Mouse (Mus musculus): ENCODE results near the gene Cyp2s1. TPM values are rescaled to one million over a fixed set of nuclear protein-coding genes. Genes with fewer than 3 reads are reported as not detected.
A peak's percentile ranks its signal among the peaks of the same experiment; 100 is the strongest.

Gene Cyp2s1
- polyA plus RNA-seq, 1 experiment: 5.2 TPM

- Histone ChIP-seq H3K4me1 (replicated peaks; ENCODE audit: control insufficient read depth, insufficient read depth, low read length) (peaks cover 9% of the 10 kb centered on the region), H3K36me3 (ENCODE audit: control insufficient read depth, insufficient read depth, low read length) (no peaks in the 10 kb centered on the region), H3K27me3 (ENCODE audit: control insufficient read depth, insufficient read depth, low read length) (no peaks in the 10 kb centered on the region), H3K27ac (ENCODE audit: control insufficient read depth, insufficient read depth, low read length) (peak overlapping the region; percentile 63), H3K4me3 (ENCODE audit: control insufficient read depth, insufficient read depth, low read length) (no peak overlapping the region)
- 36% methylated on average over 10 of the region's 10 CpGs for WGBS
- DNase-seq: peak; percentile 40
- TF ChIP-seq CTCF (IDR thresholded peaks at IDR 0.05; ENCODE audit: borderline replicate concordance, control insufficient read depth, extremely low read depth, insufficient read depth, low read length, poor library complexity) (no peak), POLR2A (IDR thresholded peaks at IDR 0.05; ENCODE audit: control insufficient read depth, extremely low read depth, insufficient read depth, low read length, poor library complexity) (no peak)
Observed at GRCm38 (mm10) chr7:25835188-25835891, 18.6 kb upstream of the Cyp2s1 start.

GRCm38 (mm10) chr7:25831557-25832530 lies 15.1 kb upstream of the Cyp2s1 start:
- 89% methylated on average over 10 of the region's 10 CpGs for WGBS
- H3K36me3 ChIP-seq (ENCODE audit: control insufficient read depth, insufficient read depth, low read length): no peaks in the 10 kb centered on the region
- no peak for TF ChIP-seq CTCF (IDR thresholded peaks at IDR 0.05; ENCODE audit: borderline replicate concordance, control insufficient read depth, extremely low read depth, insufficient read depth, low read length, poor library complexity)
- TF ChIP-seq POLR2A (IDR thresholded peaks at IDR 0.05; ENCODE audit: control insufficient read depth, extremely low read depth, insufficient read depth, low read length, poor library complexity): no peak
- no peak overlapping the region for H3K27ac ChIP-seq (ENCODE audit: control insufficient read depth, insufficient read depth, low read length)
- H3K27me3 ChIP-seq (ENCODE audit: control insufficient read depth, insufficient read depth, low read length): no peaks in the 10 kb centered on the region
- no peak for DNase-seq
- no peak overlapping the region for H3K4me3 ChIP-seq (ENCODE audit: control insufficient read depth, insufficient read depth, low read length)
- peaks cover 10% of the 10 kb centered on the region for H3K4me1 ChIP-seq (replicated peaks; ENCODE audit: control insufficient read depth, insufficient read depth, low read length)

- no peak for DNase-seq
- Histone ChIP-seq H3K4me1 (replicated peaks; ENCODE audit: control insufficient read depth, insufficient read depth, low read length) (peaks cover 7% of the 10 kb centered on the region), H3K36me3 (ENCODE audit: control insufficient read depth, insufficient read depth, low read length) (no peaks in the 10 kb centered on the region), H3K4me3 (ENCODE audit: control insufficient read depth, insufficient read depth, low read length) (no peak overlapping the region), H3K27me3 (ENCODE audit: control insufficient read depth, insufficient read depth, low read length) (no peaks in the 10 kb centered on the region), H3K27ac (ENCODE audit: control insufficient read depth, insufficient read depth, low read length) (no peak overlapping the region)
- WGBS: 73% methylated on average over 2 of the region's 2 CpGs
- TF ChIP-seq POLR2A (IDR thresholded peaks at IDR 0.05; ENCODE audit: control insufficient read depth, extremely low read depth, insufficient read depth, low read length, poor library complexity) (no peak), CTCF (IDR thresholded peaks at IDR 0.05; ENCODE audit: borderline replicate concordance, control insufficient read depth, extremely low read depth, insufficient read depth, low read length, poor library complexity) (no peak)
Observed at GRCm38 (mm10) chr7:25830251-25830650, 13.5 kb upstream of the Cyp2s1 start.

GRCm38 (mm10) chr7:25827199-25827598 lies 10.5 kb upstream of the Cyp2s1 start:
- 7% methylated on average over 3 of the region's 3 CpGs for WGBS
- H3K4me1 ChIP-seq (replicated peaks; ENCODE audit: control insufficient read depth, insufficient read depth, low read length): peaks cover 3% of the 10 kb centered on the region
- DNase-seq: peak; percentile 37
- no peak overlapping the region for H3K4me3 ChIP-seq (ENCODE audit: control insufficient read depth, insufficient read depth, low read length)
- TF ChIP-seq CTCF (IDR thresholded peaks at IDR 0.05; ENCODE audit: borderline replicate concordance, control insufficient read depth, extremely low read depth, insufficient read depth, low read length, poor library complexity): no peak
- TF ChIP-seq POLR2A (IDR thresholded peaks at IDR 0.05; ENCODE audit: control insufficient read depth, extremely low read depth, insufficient read depth, low read length, poor library complexity): no peak
- H3K36me3 ChIP-seq (ENCODE audit: control insufficient read depth, insufficient read depth, low read length): no peaks in the 10 kb centered on the region
- H3K27ac ChIP-seq (ENCODE audit: control insufficient read depth, insufficient read depth, low read length): no peak overlapping the region; the same call in 1 of the 2 replicates
- no peaks in the 10 kb centered on the region for H3K27me3 ChIP-seq (ENCODE audit: control insufficient read depth, insufficient read depth, low read length)

GRCm38 (mm10) chr7:25826029-25826428 lies 9.3 kb upstream of the Cyp2s1 start:
- 31% methylated on average over 6 of the region's 6 CpGs for WGBS
- Histone ChIP-seq H3K4me3 (ENCODE audit: control insufficient read depth, insufficient read depth, low read length) (no peak overlapping the region), H3K27ac (ENCODE audit: control insufficient read depth, insufficient read depth, low read length) (no peak overlapping the region), H3K4me1 (replicated peaks; ENCODE audit: control insufficient read depth, insufficient read depth, low read length) (peaks cover 3% of the 10 kb centered on the region), H3K36me3 (ENCODE audit: control insufficient read depth, insufficient read depth, low read length) (no peaks in the 10 kb centered on the region), H3K27me3 (ENCODE audit: control insufficient read depth, insufficient read depth, low read length) (no peaks in the 10 kb centered on the region)
- DNase-seq: no peak
- TF ChIP-seq CTCF (IDR thresholded peaks at IDR 0.05; ENCODE audit: borderline replicate concordance, control insufficient read depth, extremely low read depth, insufficient read depth, low read length, poor library complexity) (no peak), POLR2A (IDR thresholded peaks at IDR 0.05; ENCODE audit: control insufficient read depth, extremely low read depth, insufficient read depth, low read length, poor library complexity) (no peak)

GRCm38 (mm10) chr7:25825043-25825442 lies 8.3 kb upstream of the Cyp2s1 start:
- Histone ChIP-seq H3K4me3 (ENCODE audit: control insufficient read depth, insufficient read depth, low read length) (no peak overlapping the region), H3K36me3 (ENCODE audit: control insufficient read depth, insufficient read depth, low read length) (no peaks in the 10 kb centered on the region), H3K4me1 (replicated peaks; ENCODE audit: control insufficient read depth, insufficient read depth, low read length) (peaks cover 3% of the 10 kb centered on the region), H3K27me3 (ENCODE audit: control insufficient read depth, insufficient read depth, low read length) (no peaks in the 10 kb centered on the region), H3K27ac (ENCODE audit: control insufficient read depth, insufficient read depth, low read length) (no peak overlapping the region)
- no peak for DNase-seq
- TF ChIP-seq POLR2A (IDR thresholded peaks at IDR 0.05; ENCODE audit: control insufficient read depth, extremely low read depth, insufficient read depth, low read length, poor library complexity) (no peak), CTCF (IDR thresholded peaks at IDR 0.05; ENCODE audit: borderline replicate concordance, control insufficient read depth, extremely low read depth, insufficient read depth, low read length, poor library complexity) (no peak)
- 84% methylated on average over 9 of the region's 9 CpGs for WGBS

Measured in thymus, adult 2 months (tissue).